Mouse (Mus musculus): ENCODE results near the gene Rab3ip.

The Rab3ip gene

DNA sequence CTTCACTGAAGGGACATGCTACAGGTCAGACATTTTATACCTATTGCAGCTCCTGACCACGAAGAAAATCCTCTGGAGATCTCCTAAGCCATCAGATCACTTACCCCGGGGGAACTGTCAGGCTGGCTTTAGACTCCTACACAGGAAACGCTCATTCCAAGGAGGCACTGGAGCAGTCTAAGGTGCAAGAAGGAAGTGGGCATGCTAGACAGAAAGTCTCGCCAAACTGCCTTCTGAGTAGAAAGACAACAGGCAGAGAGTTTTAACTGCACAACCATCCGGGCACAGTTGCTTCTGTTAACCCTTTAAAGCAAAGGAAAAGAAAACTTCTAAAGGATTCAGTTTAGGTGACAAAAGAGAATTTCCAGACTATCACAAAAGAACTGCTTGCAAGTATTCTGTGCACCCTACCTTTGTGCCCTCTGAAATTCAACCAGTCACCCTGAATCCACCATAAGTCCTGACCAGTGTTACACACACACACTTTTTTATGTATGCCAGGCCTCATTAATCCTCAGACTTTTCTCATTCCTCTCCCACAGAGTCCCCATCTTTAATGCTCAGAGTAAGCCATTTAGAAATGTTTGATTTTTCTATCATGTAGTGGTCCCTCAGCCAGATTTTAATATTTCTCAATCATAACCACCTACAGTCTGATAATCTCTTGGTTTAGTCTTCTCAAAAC, 7.4 kb upstream of the Rab3ip start:
- DNase-seq: no peak

DNA sequence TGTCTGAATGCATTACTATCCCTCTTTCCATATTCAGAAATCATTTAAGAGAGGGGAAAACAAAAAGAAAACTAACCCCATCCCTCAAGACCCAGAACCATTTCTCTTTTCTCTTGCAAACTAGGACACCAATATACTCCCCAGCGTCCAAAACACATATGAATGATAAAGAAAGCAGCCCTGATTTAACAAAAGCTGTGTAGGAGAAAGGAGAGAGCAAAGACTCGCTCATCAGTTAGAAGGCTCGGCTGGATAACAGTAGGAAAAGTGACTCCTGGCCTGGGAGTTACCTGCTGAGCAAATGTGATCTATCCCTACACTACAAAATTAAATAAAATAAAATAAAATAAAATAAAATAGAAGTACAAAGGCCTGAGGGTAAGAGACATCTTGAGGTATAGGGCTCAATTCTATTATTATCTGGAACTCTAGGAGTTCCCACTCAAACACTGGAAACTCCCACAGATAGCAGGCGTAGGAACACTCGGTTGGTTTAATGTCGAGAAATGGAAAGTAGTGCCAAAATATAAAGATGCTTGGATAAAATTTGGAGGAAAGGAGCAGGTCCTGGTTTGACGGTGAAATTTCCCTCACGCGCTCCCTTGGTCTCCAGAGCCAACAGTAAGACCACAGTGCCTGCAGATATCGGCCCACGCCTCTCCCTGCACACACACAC, 6.1 kb upstream of the Rab3ip start:
- no peak for DNase-seq

DNA sequence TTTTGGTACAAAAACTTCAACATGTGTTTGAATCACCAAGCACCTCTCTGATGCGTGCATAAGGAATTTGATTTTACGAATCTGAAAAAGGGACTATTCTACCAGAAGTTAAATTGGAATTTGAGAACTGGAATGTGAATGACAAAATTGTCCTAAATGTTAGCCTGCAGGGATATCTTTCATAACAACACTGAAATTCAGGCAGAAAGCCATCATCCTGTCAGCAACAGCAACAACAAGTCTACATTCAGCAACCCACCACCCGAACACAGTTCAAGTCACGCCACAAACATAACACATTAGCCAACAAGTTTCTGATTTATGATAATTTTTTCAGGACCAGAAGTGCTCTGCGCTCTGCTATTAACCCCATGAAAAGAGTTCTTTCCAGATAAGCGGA, 4.6 kb upstream of the Rab3ip start:
- no peak for DNase-seq

DNA sequence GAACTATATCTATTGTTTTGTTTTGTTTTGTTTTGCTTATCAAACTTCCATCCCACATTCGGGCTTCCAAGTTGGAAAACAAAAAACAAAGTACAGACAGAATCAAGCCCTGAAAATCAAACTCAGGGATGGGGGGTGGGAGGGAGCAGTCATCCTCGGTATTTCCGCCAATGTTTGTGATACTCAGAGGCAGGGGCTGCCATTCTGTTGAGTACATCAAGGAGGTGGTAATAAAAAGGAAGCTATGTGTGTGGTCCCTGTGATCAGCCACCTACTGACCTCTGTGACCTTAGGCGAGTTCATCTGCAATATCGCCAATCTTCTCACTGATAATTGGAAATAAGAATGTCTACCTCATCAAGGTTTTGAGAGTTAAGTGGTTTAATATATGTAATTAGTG, 317 bp upstream of the Rab3ip start:
- no peak for DNase-seq

DNA sequence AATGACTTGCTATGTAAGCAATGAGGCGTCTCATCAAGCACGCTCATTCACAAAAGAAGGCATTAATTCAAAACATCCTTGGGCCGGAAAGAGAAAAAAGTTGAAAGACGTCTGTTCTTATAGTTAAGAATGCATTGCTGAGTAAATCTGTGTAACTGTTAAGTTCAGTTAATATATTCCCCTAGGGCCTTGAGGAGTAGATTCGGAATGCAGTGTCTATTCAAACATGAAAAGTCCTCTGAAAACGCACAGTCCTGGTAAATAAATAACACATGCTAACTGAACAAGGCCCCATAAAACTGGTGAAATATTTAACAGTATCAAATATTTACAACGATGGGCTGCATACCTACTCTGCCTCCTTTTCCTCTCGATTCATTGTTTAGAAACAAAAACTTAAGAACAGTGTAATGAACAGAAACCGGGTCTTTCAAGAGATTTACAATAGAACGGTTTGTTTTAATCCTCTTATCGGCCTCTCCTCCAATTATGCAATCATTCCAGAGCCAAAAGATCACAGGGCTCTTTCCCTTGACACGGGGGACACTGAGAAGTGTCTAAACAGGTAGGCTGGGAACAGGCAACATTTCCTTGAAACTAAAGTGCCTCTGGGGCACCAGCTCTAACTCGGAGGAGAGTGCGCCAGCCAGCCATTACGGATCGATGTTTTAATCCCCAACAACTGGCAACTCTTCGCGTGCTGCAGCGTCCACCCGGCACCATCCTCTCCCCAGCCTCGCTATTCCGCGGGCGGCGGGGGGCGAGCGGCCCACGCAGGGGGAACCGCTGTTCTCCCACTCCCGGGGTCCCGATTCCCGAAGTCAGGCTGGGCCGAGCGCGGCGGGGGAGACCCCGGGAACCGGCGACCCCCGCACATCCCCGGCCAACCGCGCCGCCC, 1.2 kb downstream of the Rab3ip start:
- DNase-seq: peak; percentile 51 to 58

DNA sequence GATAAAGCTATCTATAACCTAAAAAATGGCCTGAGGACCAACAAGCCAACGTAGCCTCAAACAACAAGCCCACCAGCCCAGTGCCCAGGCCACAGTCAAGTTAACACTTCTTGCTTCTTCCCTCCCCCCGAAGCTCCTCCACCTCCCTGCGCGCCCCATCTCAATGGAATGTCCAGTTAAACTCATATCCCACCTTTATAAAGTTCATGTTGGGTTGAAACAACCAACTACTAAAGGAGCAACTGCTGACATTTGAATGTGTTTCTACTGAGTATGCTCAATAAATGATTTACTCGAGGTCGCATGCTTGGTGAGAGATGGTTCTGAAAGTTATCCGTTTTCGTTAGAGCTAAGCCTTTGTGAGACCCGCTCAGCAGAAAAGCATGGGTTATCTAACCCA, 2.2 kb downstream of the Rab3ip start:
- DNase-seq: no peak

DNA sequence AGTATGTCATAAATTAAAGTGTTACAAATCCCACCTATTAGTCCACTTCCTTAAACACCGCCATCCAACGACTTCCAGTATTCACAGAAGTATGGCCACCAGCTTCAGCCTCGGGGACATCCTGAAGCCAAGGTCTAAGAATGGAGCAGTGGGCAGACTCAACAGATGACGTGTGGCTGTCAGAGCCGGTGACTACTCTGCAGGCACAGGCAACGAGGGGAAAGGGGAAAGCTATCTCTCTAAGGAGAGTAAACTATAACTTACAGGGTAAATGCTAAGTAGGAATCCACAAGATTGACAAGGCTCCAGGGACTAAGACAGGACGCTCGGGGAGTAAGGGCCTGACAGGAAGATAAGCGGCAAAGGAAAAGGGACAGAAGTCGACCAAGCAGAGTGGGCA, 5.6 kb downstream of the Rab3ip start:
- no peak for DNase-seq

DNA sequence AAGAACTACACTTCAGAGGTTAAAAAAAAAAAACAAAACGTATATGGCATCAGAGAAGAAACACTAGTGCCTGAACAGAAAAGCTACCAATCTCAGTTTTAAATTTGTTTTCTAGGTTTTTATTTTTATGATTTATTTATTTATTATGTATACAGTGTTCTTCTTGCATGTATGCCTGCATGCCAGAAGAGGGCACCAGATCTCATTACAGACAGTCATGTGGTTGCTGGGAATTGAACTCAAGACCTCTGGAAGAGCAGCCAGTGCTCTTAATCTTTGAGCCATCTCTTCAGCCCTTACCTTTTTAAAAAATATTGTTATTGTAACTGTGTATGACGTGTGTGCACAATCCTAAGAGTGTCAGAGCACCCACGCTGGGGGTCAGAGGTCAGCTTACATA, 6.4 kb downstream of the Rab3ip start:
- DNase-seq: no peak

DNA sequence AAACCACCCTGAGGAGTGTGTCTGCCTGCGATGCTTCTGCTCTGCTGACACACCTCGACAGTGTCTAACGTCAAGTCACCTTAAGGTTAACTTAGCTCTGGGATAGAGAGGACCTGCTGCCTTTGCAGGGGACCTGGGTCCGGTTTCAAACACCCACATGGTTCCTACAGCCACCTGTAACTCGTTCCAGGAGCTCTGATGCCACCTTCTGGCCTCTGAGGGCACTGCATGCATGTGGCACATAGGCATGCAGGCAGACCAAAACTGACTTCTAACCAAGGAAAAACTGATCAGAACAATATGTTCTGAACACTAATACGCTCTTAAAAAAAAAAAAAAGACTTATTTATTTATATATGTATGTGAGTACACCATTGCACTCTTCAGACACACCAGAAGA, 7.5 kb downstream of the Rab3ip start:
- peak in 1 of 2 experiments; percentile 69 for DNase-seq

DNA sequence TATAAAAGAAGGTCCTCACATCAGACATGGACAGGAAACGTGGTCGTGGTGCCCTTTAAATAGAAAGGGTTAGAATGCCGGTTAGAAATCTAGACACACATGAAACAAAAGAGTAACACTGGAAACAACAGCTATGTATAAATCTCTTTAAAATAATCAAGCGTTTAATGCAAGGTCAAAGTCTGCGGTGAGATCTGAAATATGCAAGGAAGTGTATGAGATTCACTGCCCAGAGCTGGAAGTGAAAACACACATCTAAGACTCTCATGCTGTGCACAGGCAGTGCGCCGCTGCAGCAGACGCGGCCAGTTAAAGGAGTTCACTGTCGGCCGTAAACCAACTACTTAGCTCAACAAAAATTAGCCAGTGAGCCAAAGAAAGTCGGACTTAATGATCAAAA, 15.5 kb downstream of the Rab3ip start:
- no peak for DNase-seq

DNA sequence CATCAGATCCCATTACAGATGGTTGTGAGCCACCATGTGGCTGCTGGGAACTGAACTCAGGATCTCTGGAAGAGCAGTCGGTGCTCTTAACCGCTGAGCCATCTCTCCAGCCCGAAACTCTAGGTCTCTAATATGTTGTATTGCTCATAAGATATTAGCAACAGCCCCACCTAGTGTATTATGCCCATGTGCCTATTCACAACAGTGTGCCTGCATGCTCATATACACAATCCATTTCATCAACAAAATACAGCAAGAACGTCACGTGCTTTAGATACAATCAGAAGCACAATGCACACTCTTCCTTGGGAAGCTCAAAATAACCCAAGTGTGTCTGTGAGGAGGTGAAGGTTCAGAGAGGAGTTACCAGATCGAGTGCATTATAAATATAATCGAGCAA, 16.8 kb downstream of the Rab3ip start:
- DNase-seq: no peak

DNA sequence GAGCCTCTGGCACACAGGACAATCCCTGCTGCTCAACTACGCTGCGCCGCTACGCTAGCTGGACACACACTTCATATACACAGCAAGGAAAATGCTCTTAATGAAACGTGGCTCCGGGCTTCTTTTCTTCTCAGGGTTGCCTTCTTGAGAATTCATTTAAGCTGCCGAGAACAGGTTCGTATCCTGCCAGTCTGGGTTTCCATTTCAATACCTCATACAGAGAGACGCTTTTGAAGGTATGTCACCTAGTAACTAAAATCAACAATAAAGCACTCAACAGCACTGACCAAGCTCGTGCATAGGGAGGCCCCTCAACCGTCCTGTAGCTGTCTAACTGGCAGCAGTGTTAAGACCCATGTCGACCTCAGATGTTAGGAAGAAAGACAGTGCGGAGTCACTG, 18.2 kb downstream of the Rab3ip start:
- DNase-seq: no peak

DNA sequence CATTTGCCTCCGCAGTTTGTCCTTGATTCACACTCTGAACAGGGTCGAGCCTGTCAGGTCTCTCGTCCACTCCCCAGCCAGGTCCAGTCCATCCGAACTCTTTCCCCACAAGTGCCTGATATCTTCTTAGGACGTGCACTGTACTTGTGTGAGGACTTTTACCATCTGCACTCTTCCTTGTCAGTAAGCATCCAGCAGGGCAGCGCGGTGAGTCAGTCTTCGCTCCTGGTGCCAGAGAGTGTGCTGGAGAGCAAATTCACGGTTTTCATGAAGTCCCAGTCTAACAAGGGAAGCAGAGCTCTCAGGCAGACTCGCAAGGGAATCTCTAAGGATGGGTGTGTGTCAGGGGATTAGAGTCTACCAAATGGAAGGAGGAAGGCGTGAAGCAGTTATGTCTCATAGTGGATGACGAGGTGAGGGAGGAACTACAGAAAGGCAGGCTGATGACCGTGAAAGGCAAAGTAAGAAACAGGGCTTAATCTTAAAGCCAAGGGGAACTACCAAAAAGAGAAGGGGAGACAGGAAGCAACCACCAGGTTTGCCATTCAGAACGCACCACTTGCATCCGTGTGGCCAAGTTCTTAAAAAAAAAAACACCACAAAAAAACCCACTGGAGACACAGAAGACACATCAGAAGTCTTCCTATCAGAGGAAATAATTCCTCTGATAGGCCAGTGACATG, 18.9 kb downstream of the Rab3ip start:
- DNase-seq: no peak

DNA sequence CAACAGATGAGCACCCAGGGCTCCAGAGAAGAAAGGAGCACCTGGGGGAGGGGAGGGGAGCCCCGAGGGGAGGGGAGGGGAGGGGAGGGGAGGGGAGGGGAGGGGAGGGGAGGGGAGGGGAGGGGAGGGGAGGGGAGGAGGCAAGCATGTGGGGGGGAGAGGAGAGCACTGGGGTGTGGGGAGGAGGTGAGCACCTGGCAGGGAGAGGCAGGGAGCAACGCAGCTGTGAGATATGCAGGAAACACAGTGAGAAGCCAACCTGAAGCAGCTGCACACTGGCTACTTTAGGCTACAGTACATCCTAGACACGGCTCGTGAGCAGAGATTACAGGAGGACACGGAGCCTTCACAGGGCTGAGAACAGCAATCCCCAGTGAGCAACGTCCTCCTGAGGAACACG, 19.6 kb downstream of the Rab3ip start:
- DNase-seq: no peak

DNA sequence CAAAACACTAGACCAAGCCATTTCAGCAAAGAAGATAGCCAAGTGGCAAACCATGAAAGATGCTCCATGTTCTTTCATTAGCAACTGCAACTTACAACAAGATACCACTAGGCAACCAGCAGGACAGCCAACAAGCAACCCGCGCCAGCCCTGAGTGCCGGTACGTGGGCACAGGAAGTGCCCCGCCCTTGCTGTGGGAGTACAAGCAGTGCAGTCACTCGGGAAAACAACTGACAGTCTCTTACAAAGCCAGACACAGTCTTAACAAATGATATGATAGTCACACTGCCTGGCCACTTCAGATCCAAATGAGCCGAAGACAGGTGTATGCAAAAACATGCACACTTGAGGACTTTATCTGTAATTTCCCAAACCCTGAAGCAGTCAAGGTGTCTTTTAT, 20.1 kb downstream of the Rab3ip start:
- DNase-seq: no peak

DNA sequence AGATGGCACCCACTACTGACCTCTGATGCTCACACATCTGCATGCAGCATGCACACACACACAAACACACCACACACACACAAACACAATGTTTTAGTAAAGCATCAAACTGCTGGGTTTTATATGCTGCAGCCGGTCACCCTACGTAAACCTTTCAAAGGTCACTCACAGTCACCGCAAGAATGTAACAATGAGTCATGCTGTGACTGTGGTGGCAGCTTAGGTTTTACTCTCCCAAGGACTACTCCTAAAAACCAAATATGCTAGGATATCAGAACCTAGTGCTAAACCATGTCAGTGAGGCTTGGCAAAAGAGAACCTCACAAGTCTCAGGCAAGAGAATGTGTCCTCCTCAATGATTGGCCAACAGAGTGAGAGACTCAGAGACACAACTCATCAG, 21.7 kb downstream of the Rab3ip start:
- DNase-seq: no peak

DNA sequence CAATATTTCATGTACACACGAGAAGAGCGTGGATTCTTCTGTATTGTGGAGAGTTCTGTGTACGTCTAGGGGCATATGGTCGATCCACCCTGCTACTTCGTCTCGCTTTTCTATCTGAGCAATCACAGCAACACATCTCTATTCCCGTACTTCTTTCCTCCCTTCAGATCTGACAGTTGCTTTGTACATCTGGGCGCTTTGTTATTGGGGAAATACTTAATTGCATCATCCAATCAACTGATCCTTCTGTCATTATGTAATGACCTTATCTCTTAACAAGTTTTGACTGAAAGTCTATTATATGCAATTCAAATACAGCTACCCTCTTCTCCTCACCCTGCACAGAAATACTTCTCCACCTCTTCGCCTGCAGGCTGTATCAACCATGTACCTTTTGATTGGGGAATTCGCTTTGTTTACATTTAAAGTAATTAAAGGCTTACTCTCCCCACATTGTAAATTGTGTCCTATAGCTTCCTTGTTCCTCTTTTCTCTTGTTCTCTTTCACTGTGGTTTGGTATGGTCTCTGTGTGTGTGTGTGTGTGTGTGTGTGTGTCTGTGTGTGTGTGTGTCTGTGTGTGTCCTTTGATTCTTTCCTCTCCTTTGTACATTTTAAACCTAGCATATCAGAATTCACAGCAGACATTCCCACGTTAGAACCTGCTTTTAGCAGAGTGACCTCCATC, 24.0 kb downstream of the Rab3ip start:
- DNase-seq: no peak

DNA sequence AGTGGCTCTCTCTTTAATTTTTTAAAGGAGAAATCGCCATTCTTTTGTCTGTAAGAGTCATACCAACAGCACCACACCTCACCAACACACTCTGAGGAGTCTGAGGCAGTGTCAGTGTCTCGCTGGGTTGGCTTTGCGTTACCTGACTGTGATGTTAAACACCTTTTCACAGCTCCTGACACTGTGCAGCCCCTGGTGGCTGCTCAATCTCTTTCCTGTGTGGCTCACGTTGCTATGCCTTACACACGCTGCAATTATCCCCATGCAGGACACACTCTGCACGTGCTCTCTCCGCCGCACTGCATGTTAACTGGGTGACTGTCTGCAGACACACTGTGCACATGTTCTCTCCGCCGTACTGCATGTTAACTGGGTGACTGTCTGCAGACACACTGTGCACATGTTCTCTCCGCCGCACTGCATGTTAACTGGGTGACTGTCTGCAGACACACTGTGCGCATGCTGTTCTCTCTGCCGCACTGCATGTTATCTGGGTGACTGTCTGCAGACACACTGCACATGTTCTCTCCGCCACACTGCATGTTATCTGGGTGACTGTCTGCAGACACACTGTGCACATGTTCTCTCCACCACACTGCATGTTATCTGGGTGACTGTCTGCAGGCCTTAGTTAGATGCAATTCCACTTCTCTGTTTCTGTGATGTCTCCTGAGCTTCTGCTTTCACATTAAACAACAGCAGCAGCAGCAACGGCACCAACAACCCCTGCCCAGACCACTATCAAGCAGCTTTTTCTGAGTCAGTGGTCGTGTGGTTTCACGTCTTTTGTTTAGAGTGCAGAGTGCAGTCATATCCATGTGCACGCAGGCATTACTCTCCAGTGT, 26.7 kb downstream of the Rab3ip start:
- DNase-seq: no peak

DNA sequence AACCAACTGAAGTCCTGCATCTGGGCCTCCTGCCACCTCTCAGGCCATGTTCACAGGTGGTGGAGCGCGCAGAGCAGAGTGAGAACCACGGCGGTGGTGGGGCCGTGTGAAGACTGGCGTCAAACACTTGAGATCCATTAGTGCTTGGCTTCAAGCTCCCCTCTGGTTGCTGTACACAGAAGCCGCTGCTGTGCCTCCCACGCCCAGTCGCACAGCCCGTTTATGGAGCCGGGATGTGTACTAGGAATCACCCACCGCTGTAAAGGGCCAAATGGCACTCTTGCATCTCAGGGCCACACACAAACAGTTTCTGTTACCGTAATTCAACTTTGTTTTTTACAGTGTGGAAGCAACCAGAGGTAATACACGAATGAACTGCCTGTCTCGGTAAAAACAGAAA, 28.4 kb downstream of the Rab3ip start:
- DNase-seq: no peak

DNA sequence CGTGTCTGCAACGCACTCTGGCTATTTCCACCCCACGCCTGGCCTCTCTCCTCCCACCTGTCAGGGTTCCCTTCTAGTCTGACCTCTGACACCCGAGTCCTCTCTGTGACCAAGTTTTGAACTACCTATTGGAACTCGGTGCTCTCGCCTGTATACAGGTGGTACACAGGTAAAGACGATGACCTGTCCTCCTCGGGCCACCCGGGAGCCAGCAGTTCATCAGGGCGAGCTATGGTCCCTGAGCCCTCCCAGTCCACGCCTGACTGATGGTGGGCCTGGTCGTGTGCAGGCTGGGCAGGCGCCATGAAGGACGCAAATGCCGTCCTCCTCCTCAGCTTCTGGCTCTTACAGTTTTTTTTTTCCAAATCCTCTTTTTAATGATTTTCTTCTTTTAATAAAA, 29.2 kb downstream of the Rab3ip start:
- no peak for DNase-seq

DNA sequence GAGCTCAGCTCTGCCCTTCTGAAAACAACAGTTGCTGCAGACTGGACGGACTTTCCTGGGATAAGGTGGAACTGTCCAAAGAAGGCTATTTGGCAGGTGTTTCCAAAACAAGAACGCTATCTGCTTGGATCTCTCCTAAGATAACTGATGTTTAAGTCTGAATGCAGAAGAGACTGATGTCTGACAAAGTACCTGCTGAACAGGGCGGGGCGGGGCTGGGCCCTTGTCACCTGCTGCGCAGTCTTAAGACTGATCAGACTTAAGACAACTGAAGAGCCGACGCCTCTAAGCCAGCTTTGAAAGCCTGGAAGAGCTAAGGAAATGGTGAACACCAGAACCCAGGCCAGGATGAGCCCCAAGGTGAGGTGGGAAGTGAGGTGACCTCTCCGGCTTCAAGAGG, 29.9 kb downstream of the Rab3ip start:
- no peak for DNase-seq
